In genomic region chr13:97454715-97455114, GRCm38 (mm10) we compare ENCODE assay signal across 19 mouse cellular contexts.
"Had no signal": no experiment of that assay in that cellular context is flagged by ENCODE, and none has a peak within 500 bp of the region (broad histone marks: within the 10 kb centered on the region; RNA-seq: fewer than 3 reads in every experiment).

No protein-coding gene starts in this region.

- H3K27me3 ChIP-seq: liver, embryonic 15.5 days; midbrain, embryonic 13.5 days had no signal

- H3K27ac ChIP-seq: limb, embryonic 12.5 days; limb, embryonic 15.5 days; macrophage; midbrain, embryonic 13.5 days; stomach, postnatal 0 days had no signal

- H3K36me3 ChIP-seq: limb, embryonic 12.5 days; limb, embryonic 15.5 days; liver, embryonic 15.5 days; midbrain, embryonic 13.5 days had no signal

- H3K9me3 ChIP-seq: limb, embryonic 12.5 days; limb, embryonic 15.5 days; liver, embryonic 15.5 days; midbrain, embryonic 13.5 days had no signal

- H3K9ac ChIP-seq: limb, embryonic 12.5 days; limb, embryonic 15.5 days; liver, embryonic 15.5 days; midbrain, embryonic 13.5 days had no signal

- H3K4me3 ChIP-seq: limb, embryonic 12.5 days; limb, embryonic 15.5 days; liver, embryonic 15.5 days; midbrain, embryonic 13.5 days had no signal

- ATAC-seq: midbrain, embryonic 13.5 days; midbrain, embryonic 16.5 days had no signal

- H3K4me2 ChIP-seq: limb, embryonic 12.5 days; limb, embryonic 15.5 days; liver, embryonic 11.5 days; liver, embryonic 15.5 days; midbrain, embryonic 13.5 days had no signal

- DNase-seq: kidney, adult 9 months; kidney, postnatal 14 days; kidney, postnatal 4 days; left cerebral cortex, postnatal 4 days; lung, adult 2 months; right cerebral cortex, adult 18-20 months; right cerebral cortex, postnatal 14 days; right cerebral cortex, postnatal 4 days; thymus, adult 2 months; thymus, postnatal 14 days; thymus, postnatal 4 days had no signal
